Mouse (Mus musculus): ENCODE measurements around the gene Irak2. TPM values are rescaled to one million over a fixed set of nuclear protein-coding genes. Genes with fewer than 3 reads are reported as not detected.

The Irak2 gene
- total RNA-seq, 2 experiments from 2014 or later, result 7.9 to 8.1 TPM

- intact Hi-C loops (cut with DNase I), result no loop called here
- no peak for DNase-seq
Observed at GRCm38 (mm10) chr6:113743111-113743510, 104.8 kb downstream of the Irak2 start.

Small RNA genes lying within 50 kb of the gene (microRNA-seq; reads per million reads assigned to microRNA genes)
- gene Mir7042, result 2.7 reads per million

Other genes starting within 250 kb of the Irak2 start
- 10 to 100 TPM; 12.4 to 14.1 TPM for gene Ttll3, start 249.2 kb upstream of the Irak2 start, total RNA-seq (2021)
- gene Rpusd3, start 219.1 kb upstream of the Irak2 start, total RNA-seq (2021), result 10 to 100 TPM; 14.4 to 15.2 TPM
- not detected for gene Cidec, start 202.7 kb upstream of the Irak2 start, total RNA-seq (2021)
- gene Jagn1, start 195.9 kb upstream of the Irak2 start, total RNA-seq (2021), result 10 to 100 TPM; 39.1 to 44.9 TPM
- gene Il17re, start 180.0 kb upstream of the Irak2 start, total RNA-seq (2021), result under 1 TPM; 0.26 to 0.30 TPM
- gene Il17rc, start 167.0 kb upstream of the Irak2 start, total RNA-seq (2021), result 1 to 10 TPM; 2.2 to 2.4 TPM
- 10 to 100 TPM; 80.4 to 82.1 TPM for gene Creld1, start 155.2 kb upstream of the Irak2 start, total RNA-seq (2021)
- 10 to 100 TPM; 15.5 to 19.7 TPM for gene Prrt3, start 136.5 kb upstream of the Irak2 start, total RNA-seq (2021)
- 10 to 100 TPM; 62.3 to 71.1 TPM for gene Emc3, start 106.8 kb upstream of the Irak2 start, total RNA-seq (2021)
- gene Fancd2, start 106.8 kb upstream of the Irak2 start, total RNA-seq (2021), result 1 to 10 TPM; 5.4 to 7.0 TPM
- gene Fancd2os, start 37.8 kb upstream of the Irak2 start, total RNA-seq (2021), result under 1 TPM in 1 of 2 experiments, not detected in 1; 0.28 TPM
- gene Brk1, start 33.7 kb upstream of the Irak2 start, total RNA-seq (2021), result 100 to 1,000 TPM; 166 to 181 TPM
- gene Vhl, start 14.5 kb upstream of the Irak2 start, total RNA-seq (2021), result 10 to 100 TPM; 50.0 to 61.8 TPM
- gene Tatdn2, start 58.6 kb downstream of the Irak2 start, total RNA-seq (2021), result 10 to 100 TPM; 95.0 to 98.1 TPM
- not detected for gene Ghrl, start 81.4 kb downstream of the Irak2 start, total RNA-seq (2021)
- 100 to 1,000 TPM; 100 to 104 TPM for gene Sec13, start 102.3 kb downstream of the Irak2 start, total RNA-seq (2021)

Data from left cerebral cortex, postnatal 4 days (tissue).